Mouse (Mus musculus): ENCODE measurements around the gene Shld1.

Shld1 gene

GRCm38 (mm10) chr2:132692320-132692719, 5.6 kb downstream of the Shld1 start:
- DNase-seq (ENCODE audit: low spot score): no peak

GRCm38 (mm10) chr2:132693980-132694379, 7.2 kb downstream of the Shld1 start:
- no peak for DNase-seq (ENCODE audit: low spot score)

GRCm38 (mm10) chr2:132695358-132696093, 8.8 kb downstream of the Shld1 start:
- peak; percentile 19 for DNase-seq (ENCODE audit: low spot score)

GRCm38 (mm10) chr2:132696519-132696918, 9.8 kb downstream of the Shld1 start:
- no peak for DNase-seq (ENCODE audit: low spot score)

GRCm38 (mm10) chr2:132697256-132697655, 10.5 kb downstream of the Shld1 start:
- no peak for DNase-seq (ENCODE audit: low spot score)

GRCm38 (mm10) chr2:132697695-132698094, 11.0 kb downstream of the Shld1 start:
- DNase-seq (ENCODE audit: low spot score): no peak

GRCm38 (mm10) chr2:132698420-132698819, 11.7 kb downstream of the Shld1 start:
- DNase-seq (ENCODE audit: low spot score): no peak

GRCm38 (mm10) chr2:132700921-132701320, 14.2 kb downstream of the Shld1 start:
- no peak for DNase-seq (ENCODE audit: low spot score)

- no peak for DNase-seq (ENCODE audit: low spot score)
Measured at GRCm38 (mm10) chr2:132701451-132701886, 14.7 kb downstream of the Shld1 start.

- DNase-seq (ENCODE audit: low spot score): no peak
Measured at GRCm38 (mm10) chr2:132705251-132705992, 18.7 kb downstream of the Shld1 start.

GRCm38 (mm10) chr2:132706309-132706708, 19.6 kb downstream of the Shld1 start:
- no peak for DNase-seq (ENCODE audit: low spot score)

- no peak for DNase-seq (ENCODE audit: low spot score)
Measured at GRCm38 (mm10) chr2:132710488-132710887, 23.8 kb downstream of the Shld1 start.

GRCm38 (mm10) chr2:132712061-132712460, 25.3 kb downstream of the Shld1 start:
- no peak for DNase-seq (ENCODE audit: low spot score)

- DNase-seq (ENCODE audit: low spot score): no peak
Measured at GRCm38 (mm10) chr2:132714522-132714921, 27.8 kb downstream of the Shld1 start.

GRCm38 (mm10) chr2:132714946-132715345, 28.2 kb downstream of the Shld1 start:
- DNase-seq (ENCODE audit: low spot score): no peak

- no peak for DNase-seq (ENCODE audit: low spot score)
Measured at GRCm38 (mm10) chr2:132715421-132716070, 28.8 kb downstream of the Shld1 start.

- DNase-seq (ENCODE audit: low spot score): no peak
Measured at GRCm38 (mm10) chr2:132716154-132716553, 29.4 kb downstream of the Shld1 start.

- no peak for DNase-seq (ENCODE audit: low spot score)
Measured at GRCm38 (mm10) chr2:132716901-132717536, 30.3 kb downstream of the Shld1 start.

GRCm38 (mm10) chr2:132717537-132717912, 30.8 kb downstream of the Shld1 start:
- no peak for DNase-seq (ENCODE audit: low spot score)

GRCm38 (mm10) chr2:132720921-132721566, 34.3 kb downstream of the Shld1 start:
- no peak for DNase-seq (ENCODE audit: low spot score)

- no peak for DNase-seq (ENCODE audit: low spot score)
Measured at GRCm38 (mm10) chr2:132721844-132722243, 35.1 kb downstream of the Shld1 start.

GRCm38 (mm10) chr2:132723958-132724431, 37.3 kb downstream of the Shld1 start:
- no peak for DNase-seq (ENCODE audit: low spot score)
